Mouse (Mus musculus) heart, postnatal 25 days (tissue): ENCODE data around the gene Wdr86. TPM values are rescaled to one million over a fixed set of nuclear protein-coding genes. Genes with fewer than 3 reads are reported as not detected.
"Not testable (repeated sequence)": the region's sequence is repeated elsewhere in the genome, so short reads cannot be mapped to it uniquely, and the experiment has no call there.

ENCODE experiments used
- DNase-seq: peaks from one replicate; pipeline ENCODE4 v3.0.0; 2022; ENCODE audit warnings: low spot score
- intact Hi-C: fragments of 180-260 bp; cut with DNase I; formaldehyde crosslinking; loops from one replicate; pipeline ENCODE4 v1.15.1; 2025
- total RNA-seq, 2 experiments: library from RNA; stranded (reverse); gene quantifications; 2 replicates each; pipeline ENCODE4 v1.2.3; 2021

Wdr86 gene
- total RNA-seq = under 1 TPM; 0.44 to 0.59 TPM

- no peak for DNase-seq
- intact Hi-C loops = no loop called here
These were observed at the start of gene Wdr86 for GRCm38 (mm10) chr5:24730488-24730871. TSS of gene Wdr86 (minus strand) at chr5:24730727.

- DNase-seq = no peak
- intact Hi-C loops = loop anchor here (1.0 to 2.0 kb wide), 2 partner anchors 29 to 106 kb away; no protein-coding TSS in a partner anchor
These were observed 49.5 kb upstream of the Wdr86 start for GRCm38 (mm10) chr5:24779881-24780512.

GRCm38 (mm10) chr5:24779321-24779720 is 48.8 kb upstream of the Wdr86 start:
- intact Hi-C loops = no loop called here
- DNase-seq = no peak

GRCm38 (mm10) chr5:24778843-24779140 is 48.3 kb upstream of the Wdr86 start:
- DNase-seq = no peak
- intact Hi-C loops = no loop called here

- DNase-seq = no peak
- intact Hi-C loops = no loop called here
These were observed 47.7 kb upstream of the Wdr86 start for GRCm38 (mm10) chr5:24778082-24778842.

- no peak for DNase-seq
- intact Hi-C loops = no loop called here
These were observed 46.2 kb upstream of the Wdr86 start for GRCm38 (mm10) chr5:24776681-24777080.

GRCm38 (mm10) chr5:24774549-24774948 is 44.0 kb upstream of the Wdr86 start:
- intact Hi-C loops, DNase-seq: not testable (repeated sequence)

- no peak for DNase-seq
- intact Hi-C loops = no loop called here
These were observed 27.3 kb upstream of the Wdr86 start, which contains the start of gene Crygn for GRCm38 (mm10) chr5:24757816-24758215. TSS of gene Crygn (minus strand) at chr5:24758008.

GRCm38 (mm10) chr5:24756931-24757330 is 26.4 kb upstream of the Wdr86 start:
- intact Hi-C loops = no loop called here
- DNase-seq = no peak

GRCm38 (mm10) chr5:24752175-24752498 is 21.6 kb upstream of the Wdr86 start:
- intact Hi-C loops = no loop called here
- no peak for DNase-seq

- DNase-seq = peak; percentile 37
- intact Hi-C loops = loop anchor here (2.0 kb wide), 3 partner anchors 29 to 77 kb away; partner anchors contain the start of gene Nub1
These were observed 21.0 kb upstream of the Wdr86 start for GRCm38 (mm10) chr5:24751305-24752174.

GRCm38 (mm10) chr5:24750321-24751304 is 20.1 kb upstream of the Wdr86 start:
- intact Hi-C loops = loop anchor here (2.0 kb wide), 3 partner anchors 30 to 76 kb away; partner anchors contain the start of gene Nub1
- DNase-seq = peak; percentile 82

- DNase-seq = no peak
- intact Hi-C loops = loop anchor here (2.0 kb wide), 3 partner anchors 31 to 75 kb away; partner anchors contain the start of gene Nub1
These were observed 19.2 kb upstream of the Wdr86 start for GRCm38 (mm10) chr5:24749731-24750130.

- intact Hi-C loops = no loop called here
- no peak for DNase-seq
These were observed 17.0 kb upstream of the Wdr86 start for GRCm38 (mm10) chr5:24747533-24747932.

- no peak for DNase-seq
- intact Hi-C loops = no loop called here
These were observed 13.4 kb upstream of the Wdr86 start for GRCm38 (mm10) chr5:24743956-24744355.

- no peak for DNase-seq
- intact Hi-C loops = no loop called here
These were observed 10.8 kb upstream of the Wdr86 start for GRCm38 (mm10) chr5:24741172-24741885.

GRCm38 (mm10) chr5:24739141-24739753 is 8.7 kb upstream of the Wdr86 start:
- peak; percentile 71 for DNase-seq
- intact Hi-C loops = no loop called here

- DNase-seq = no peak
- intact Hi-C loops = no loop called here
These were observed 8.0 kb upstream of the Wdr86 start for GRCm38 (mm10) chr5:24738517-24738916.
